Mouse (Mus musculus) embryonic facial prominence, embryonic 14.5 days (tissue): ENCODE results near the gene Nmnat3. TPM values are rescaled to one million over a fixed set of nuclear protein-coding genes. Genes with fewer than 3 reads are reported as not detected.

Experiments used
- ATAC-seq: fragments of 200-750 bp; cut with Nextera tagmentation; 2 replicates; pipeline ENCODE4 v1.8.0; 2017; ENCODE audit warnings: low read depth, moderate number of reproducible peaks, moderate TSS enrichment
- DNase-seq: peaks from one replicate; pipeline ENCODE4 v3.0.0-alpha.2; 2015; ENCODE audit warnings: low spot score
- H3K27ac ChIP-seq: fragments of 300-500 bp; sonication (generic); replicated peaks from 2 replicates; pipeline ENCODE4 v1.5.1; 2014; ENCODE audit warnings: low read depth, mild to moderate bottlenecking, low read length, moderate library complexity
- H3K27me3 ChIP-seq: fragments of 300-500 bp; sonication (generic); replicated peaks from 2 replicates; pipeline ENCODE4 v1.6.1; 2014; ENCODE audit warnings: low read length; ENCODE audit not compliant: control insufficient read depth, insufficient read depth
- H3K36me3 ChIP-seq: fragments of 300-500 bp; sonication (generic); 2 replicates; pipeline ENCODE4 v1.6.1; 2014; ENCODE audit warnings: low read length, mixed read lengths; ENCODE audit not compliant: control insufficient read depth, insufficient read depth
- H3K4me1 ChIP-seq: fragments of 300-500 bp; sonication (generic); 2 replicates; pipeline ENCODE4 v1.6.1; 2014; ENCODE audit warnings: antibody characterized with exemption, low read length; ENCODE audit not compliant: control insufficient read depth, insufficient read depth
- H3K4me2 ChIP-seq: fragments of 300-500 bp; sonication (generic); 2 replicates; pipeline ENCODE4 v1.6.1; 2014; ENCODE audit warnings: low read depth, mild to moderate bottlenecking, low read length, moderate library complexity, mixed read lengths
- H3K4me3 ChIP-seq: fragments of 300-500 bp; sonication (generic); 2 replicates; pipeline ENCODE4 v1.5.1; 2014; ENCODE audit warnings: low read depth, mild to moderate bottlenecking, low read length
- H3K9ac ChIP-seq: fragments of 300-500 bp; sonication (generic); 2 replicates; pipeline ENCODE4 v1.6.1; 2014; ENCODE audit warnings: low read depth, mild to moderate bottlenecking, low read length, moderate library complexity, mixed read lengths
- H3K9me3 ChIP-seq: fragments of 300-500 bp; sonication (generic); 2 replicates; pipeline ENCODE4 v1.6.1; 2016; ENCODE audit warnings: low read length; ENCODE audit not compliant: control insufficient read depth
- WGBS: fragments of 180-500 bp; shearing (Covaris S2); extraction: QIAGEN DNeasy Blood & Tissue Kit; methylation state at CpG from one replicate; pipeline ENCODE4 v1.1.7; 2014; 5-methylcytosine and 5-hydroxymethylcytosine counted together
- polyA plus RNA-seq: library from polyadenylated mRNA; unstranded; fragments of >200 nt; fragmentation: Nextera tagmentation; extraction: Ambion mirVana; gene quantifications from 2 replicates; pipeline ENCODE4 v1.2.1, GENCODE M21; 2014

Gene Nmnat3
- polyA plus RNA-seq, 1 experiment from 2014 or later: 4.8 TPM

DNA sequence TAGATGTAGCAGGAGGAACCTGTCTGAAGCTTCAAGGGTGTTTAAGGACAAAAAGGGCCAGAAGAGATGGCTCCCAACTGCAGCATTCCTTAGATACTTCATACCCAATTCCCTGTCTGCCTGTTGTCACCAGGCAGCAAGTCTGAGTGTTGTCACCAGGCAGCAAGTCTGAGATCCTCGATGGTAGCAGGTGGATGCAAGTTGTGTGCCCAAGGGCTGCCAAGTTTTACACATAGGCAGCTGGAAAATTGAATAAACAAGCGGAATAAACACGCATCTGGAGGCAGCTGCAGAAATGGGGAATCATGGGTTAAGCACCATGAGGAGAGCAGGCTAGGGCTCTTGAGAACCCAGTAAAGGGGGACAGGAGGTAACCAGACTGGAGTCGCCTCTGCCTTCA, 52.7 kb downstream of the Nmnat3 start:
- peak; percentile 23 for DNase-seq
- peaks cover 5% of the 10 kb centered on the region; the same call in 1 of the 2 replicates for H3K4me1 ChIP-seq
- no peak overlapping the region for H3K9ac ChIP-seq
- 66% methylated on average over 4 of the region's 4 CpGs for WGBS
- H3K4me2 ChIP-seq: no peak overlapping the region
- no peaks in the 10 kb centered on the region for H3K27me3 ChIP-seq
- no peak for ATAC-seq
- no peak overlapping the region for H3K4me3 ChIP-seq
- no peak overlapping the region for H3K27ac ChIP-seq
- H3K36me3 ChIP-seq: no peaks in the 10 kb centered on the region
- no peaks in the 10 kb centered on the region for H3K9me3 ChIP-seq

DNA sequence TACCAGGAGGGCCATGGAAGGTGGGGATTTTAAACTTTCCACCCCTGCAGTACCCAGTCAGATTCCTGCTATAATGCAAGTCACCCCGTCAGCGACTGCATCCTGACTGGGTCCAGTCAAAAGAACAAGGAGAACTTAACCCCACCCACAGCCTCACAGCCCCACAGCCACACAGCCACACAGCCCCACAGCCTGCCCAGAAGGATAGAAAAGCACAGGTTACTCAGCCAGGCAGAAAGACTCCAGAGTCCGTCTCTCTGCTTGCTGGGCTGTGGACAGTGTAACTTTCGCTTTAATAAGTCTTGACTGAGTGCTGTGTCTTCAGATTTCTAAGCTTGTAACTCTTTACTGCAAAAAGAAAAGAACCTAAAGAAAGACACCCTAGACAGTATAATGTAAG, 53.2 kb downstream of the Nmnat3 start:
- Histone ChIP-seq H3K4me1 (peaks cover 5% of the 10 kb centered on the region; the same call in 1 of the 2 replicates), H3K9me3 (no peaks in the 10 kb centered on the region), H3K27me3 (no peaks in the 10 kb centered on the region), H3K4me2 (no peak overlapping the region), H3K36me3 (no peaks in the 10 kb centered on the region), H3K27ac (no peak overlapping the region), H3K9ac (no peak overlapping the region), H3K4me3 (no peak overlapping the region)
- 60% methylated on average over 4 of the region's 4 CpGs for WGBS
- DNase-seq (no peak), ATAC-seq (no peak)

DNA sequence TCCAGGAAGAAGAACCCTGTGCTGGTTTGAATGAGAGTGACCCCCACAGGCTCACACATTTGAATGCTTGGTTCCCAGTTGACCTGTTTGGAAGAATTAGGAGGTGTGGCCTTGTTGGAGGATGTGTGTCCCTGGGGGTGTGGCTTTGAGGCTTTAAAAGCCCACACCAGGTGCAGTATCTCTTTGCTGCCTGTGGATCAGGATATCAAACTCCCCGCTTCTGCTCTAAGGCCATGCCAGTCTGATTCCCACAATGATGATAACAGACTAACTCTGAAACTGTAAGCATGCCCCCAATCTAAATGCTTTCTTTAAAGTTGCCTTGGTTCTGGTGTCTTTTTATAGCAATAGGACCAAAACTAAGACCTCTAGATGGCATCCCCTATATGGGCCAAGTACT, 58.6 kb downstream of the Nmnat3 start:
- no peak overlapping the region for H3K4me3 ChIP-seq
- H3K9ac ChIP-seq: no peak overlapping the region
- DNase-seq (no peak), ATAC-seq (no peak)
- H3K36me3 ChIP-seq: no peaks in the 10 kb centered on the region
- no peaks in the 10 kb centered on the region for H3K9me3 ChIP-seq
- peaks cover 4% of the 10 kb centered on the region; the same call in 1 of the 2 replicates for H3K4me1 ChIP-seq
- H3K27ac ChIP-seq: no peak overlapping the region
- H3K27me3 ChIP-seq: no peaks in the 10 kb centered on the region
- WGBS: 91% methylated on average over 1 of the region's 1 CpGs
- no peak overlapping the region for H3K4me2 ChIP-seq

DNA sequence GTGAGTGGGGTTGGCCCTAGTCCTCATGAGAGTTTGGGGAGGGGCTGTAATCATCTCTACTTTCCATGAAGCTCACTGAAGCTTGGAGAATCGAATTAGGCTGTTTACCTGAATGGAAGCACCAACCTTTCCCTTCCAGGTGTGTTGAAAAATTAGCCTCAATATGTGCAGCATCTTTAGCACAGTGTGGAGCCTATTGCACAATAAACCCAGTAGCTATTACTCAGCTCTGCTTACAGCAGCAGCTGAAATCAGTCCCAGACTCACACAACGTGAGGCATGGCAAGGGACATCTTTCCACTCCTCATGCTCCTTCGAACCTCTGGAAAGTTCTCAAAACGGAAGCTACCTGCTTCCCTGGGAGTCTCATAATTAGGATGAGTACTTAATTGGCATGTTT, 59.0 kb downstream of the Nmnat3 start:
- H3K27ac ChIP-seq: no peak overlapping the region
- no peak overlapping the region for H3K4me3 ChIP-seq
- no peaks in the 10 kb centered on the region for H3K9me3 ChIP-seq
- no peak for DNase-seq
- H3K4me2 ChIP-seq: no peak overlapping the region
- peaks cover 4% of the 10 kb centered on the region; the same call in 1 of the 2 replicates for H3K4me1 ChIP-seq
- 78% methylated on average over 4 of the region's 4 CpGs for WGBS
- ATAC-seq: no peak
- no peak overlapping the region for H3K9ac ChIP-seq
- H3K27me3 ChIP-seq: no peaks in the 10 kb centered on the region
- no peaks in the 10 kb centered on the region for H3K36me3 ChIP-seq

DNA sequence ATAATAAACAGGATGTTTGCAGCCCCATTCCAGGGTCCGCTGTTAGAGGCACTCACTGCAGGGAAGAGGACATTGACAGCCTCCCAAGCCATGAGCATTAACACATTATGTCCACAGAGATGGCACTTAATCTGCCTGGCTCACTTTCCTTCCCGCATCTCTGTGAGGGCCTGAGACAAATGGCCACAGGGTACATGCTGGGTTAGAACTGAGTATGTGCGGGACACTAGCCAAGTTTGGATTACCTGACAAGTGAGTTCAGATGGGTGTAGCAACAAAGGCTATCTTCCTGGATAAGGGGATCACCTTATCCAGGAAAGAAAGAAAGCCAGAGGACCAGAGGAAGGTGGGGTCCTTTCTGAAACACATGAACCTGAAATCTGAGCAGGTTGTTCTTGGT, 59.8 kb downstream of the Nmnat3 start:
- H3K27me3 ChIP-seq: no peaks in the 10 kb centered on the region
- DNase-seq (no peak), ATAC-seq (no peak)
- H3K9me3 ChIP-seq: no peaks in the 10 kb centered on the region
- no peak overlapping the region for H3K4me3 ChIP-seq
- no peak overlapping the region for H3K4me2 ChIP-seq
- 88% methylated on average over 3 of the region's 3 CpGs for WGBS
- peaks cover 4% of the 10 kb centered on the region; the same call in 1 of the 2 replicates for H3K4me1 ChIP-seq
- no peak overlapping the region for H3K9ac ChIP-seq
- H3K36me3 ChIP-seq: no peaks in the 10 kb centered on the region
- no peak overlapping the region for H3K27ac ChIP-seq

DNA sequence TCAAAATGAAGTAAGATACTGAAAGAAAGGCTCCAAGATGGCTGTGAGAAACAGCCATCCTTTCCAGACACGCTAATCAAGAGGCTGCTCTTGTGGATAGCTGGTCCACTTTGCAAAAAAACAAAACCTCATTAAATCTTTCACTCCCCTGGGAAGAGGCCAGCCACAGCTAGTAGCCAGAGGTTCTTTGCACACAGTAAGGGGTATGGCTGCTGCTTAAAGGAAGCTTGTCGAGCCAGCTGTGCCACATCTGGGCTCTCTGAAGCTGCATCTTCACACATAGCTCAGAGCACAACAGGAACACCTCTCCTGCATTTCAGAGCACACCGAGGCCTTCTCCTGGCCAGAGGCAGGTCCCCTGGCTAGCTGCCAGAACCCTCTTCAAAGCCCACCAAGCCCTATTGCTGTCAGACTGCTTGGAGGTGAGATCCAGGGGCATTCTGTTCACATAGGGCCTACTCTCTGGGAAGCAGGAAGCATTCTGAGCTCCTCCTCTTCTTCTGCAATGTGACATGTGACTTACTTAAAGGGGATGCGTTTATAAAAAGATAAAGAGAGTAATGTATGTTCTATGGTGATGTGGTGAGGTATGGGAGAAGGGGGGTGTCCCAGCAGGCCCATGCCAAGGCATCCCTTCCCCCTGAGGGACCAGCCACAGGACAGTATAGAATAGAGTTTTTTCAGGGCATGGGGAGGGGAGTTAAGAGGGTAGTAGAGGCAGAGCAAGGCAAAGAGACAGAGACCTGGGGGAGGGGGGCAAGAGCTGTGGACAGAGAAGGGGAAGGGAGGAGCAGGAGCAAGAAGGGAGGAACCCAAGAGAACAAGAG, 63.3 kb downstream of the Nmnat3 start:
- ATAC-seq (peak; percentile 22; the same call in 1 of the 2 replicates), DNase-seq (no peak)
- Histone ChIP-seq H3K4me3 (no peak overlapping the region), H3K9me3 (no peaks in the 10 kb centered on the region), H3K4me1 (peaks cover 4% of the 10 kb centered on the region; the same call in 1 of the 2 replicates), H3K27me3 (no peaks in the 10 kb centered on the region), H3K27ac (no peak overlapping the region; the same call in 1 of the 2 replicates), H3K4me2 (no peak overlapping the region), H3K9ac (peak overlapping the region; percentile 8; the same call in 1 of the 2 replicates), H3K36me3 (no peaks in the 10 kb centered on the region)
- 18% methylated on average over 4 of the region's 4 CpGs for WGBS

DNA sequence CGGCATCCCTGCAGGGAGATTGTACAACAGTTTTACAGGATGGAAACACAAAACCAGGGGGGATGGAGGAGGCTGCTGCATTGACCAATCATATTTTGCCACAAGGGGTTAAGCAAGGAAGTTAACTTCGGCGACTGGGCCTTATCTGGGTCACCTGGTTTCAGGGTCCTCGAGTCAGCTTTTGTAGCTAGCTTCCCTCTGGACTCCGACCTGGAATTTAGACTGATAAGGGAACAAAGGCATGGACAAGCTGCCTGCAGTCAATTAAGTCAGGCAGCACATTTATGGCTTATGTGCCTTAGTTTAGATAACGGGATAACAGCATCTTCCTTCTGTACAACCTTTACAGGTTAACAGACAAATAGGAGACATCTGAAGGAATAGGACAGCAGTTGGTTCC, 65.1 kb downstream of the Nmnat3 start:
- no peak overlapping the region for H3K4me2 ChIP-seq
- 86% methylated on average over 6 of the region's 6 CpGs for WGBS

DNA sequence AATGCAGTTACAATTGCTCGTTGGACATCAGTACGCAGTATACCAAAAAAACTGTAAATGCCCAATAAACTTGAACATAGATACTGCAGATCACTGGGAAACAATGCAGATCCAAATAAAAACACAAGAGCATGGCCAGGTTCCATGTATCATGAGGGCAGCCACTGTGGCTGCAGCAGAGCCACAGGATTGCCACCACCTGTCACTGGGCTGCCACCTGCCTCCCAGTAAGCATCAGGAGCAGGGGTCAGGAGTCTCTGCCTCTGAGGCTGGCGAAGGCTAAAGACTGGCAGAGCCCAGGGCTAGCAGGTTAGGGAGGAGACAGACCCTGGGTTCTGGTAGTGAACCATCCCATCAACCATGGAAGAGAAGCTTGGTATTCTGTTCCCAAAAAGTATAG, 67.7 kb downstream of the Nmnat3 start:
- Histone ChIP-seq H3K27ac (no peak overlapping the region), H3K9ac (no peak overlapping the region), H3K4me2 (no peak overlapping the region), H3K27me3 (no peaks in the 10 kb centered on the region), H3K4me1 (peaks cover 4% of the 10 kb centered on the region; the same call in 1 of the 2 replicates), H3K9me3 (no peaks in the 10 kb centered on the region), H3K4me3 (no peak overlapping the region), H3K36me3 (no peaks in the 10 kb centered on the region)
- DNase-seq (no peak), ATAC-seq (no peak)
- WGBS: 79% methylated on average over 3 of the region's 3 CpGs

More for the DNA sequence above, 65.1 kb downstream of the Nmnat3 start:
- Histone ChIP-seq H3K9me3 (no peaks in the 10 kb centered on the region), H3K36me3 (no peaks in the 10 kb centered on the region), H3K27ac (no peak overlapping the region), H3K27me3 (no peaks in the 10 kb centered on the region), H3K4me3 (no peak overlapping the region), H3K9ac (no peak overlapping the region), H3K4me1 (peaks cover 4% of the 10 kb centered on the region; the same call in 1 of the 2 replicates)
- ATAC-seq (no peak), DNase-seq (no peak)

DNA sequence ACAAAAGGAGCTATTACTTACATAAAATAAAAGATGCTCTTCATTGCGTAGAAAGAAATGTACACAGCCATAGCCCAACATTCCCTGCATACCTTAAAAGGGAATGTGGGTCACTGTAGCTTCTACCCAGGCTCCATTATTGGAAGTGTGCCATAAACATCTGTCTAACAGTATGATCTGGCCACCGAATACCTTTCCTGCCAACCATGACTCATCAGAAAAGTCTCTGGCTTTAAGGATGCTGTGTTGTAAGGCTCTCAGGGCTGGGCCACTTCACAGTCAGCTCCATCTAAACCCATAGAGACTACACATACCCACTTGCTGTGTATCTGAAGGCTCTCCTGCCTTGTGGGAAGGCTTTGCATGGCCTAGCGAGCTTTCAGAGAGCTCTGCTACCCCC, 73.8 kb downstream of the Nmnat3 start:
- Histone ChIP-seq H3K9ac (no peak overlapping the region), H3K27me3 (no peaks in the 10 kb centered on the region), H3K36me3 (no peaks in the 10 kb centered on the region), H3K4me1 (peaks cover 5% of the 10 kb centered on the region), H3K9me3 (no peaks in the 10 kb centered on the region), H3K4me3 (no peak overlapping the region), H3K4me2 (no peak overlapping the region), H3K27ac (no peak overlapping the region)
- ATAC-seq (no peak), DNase-seq (peak; percentile 40)
- 46% methylated on average over 3 of the region's 3 CpGs for WGBS
